ENCODE assay signal across 9 mouse cellular contexts in genomic region chr10:82876076-82876796, GRCm38 (mm10). TPM values are rescaled to one million over a fixed set of nuclear protein-coding genes. Genes with fewer than 3 reads are reported as not detected.
DNase-seq lines count a peak whose midpoint lies in the region; ATAC-seq and TF ChIP-seq lines count a peak whose summit lies in the region.
"Had no signal": no experiment of that assay in that cellular context is flagged by ENCODE, and none has a peak within 500 bp of the region (broad histone marks: within the 10 kb centered on the region; RNA-seq: fewer than 3 reads in every experiment).

No protein-coding gene starts in this region.

- no peaks in the 10 kb centered on the region for H3K4me1 ChIP-seq in cerebellum, adult 2 months (ENCODE audit: control insufficient read depth, insufficient read depth, low read length)
- peaks cover 19% of the 10 kb centered on the region for H3K4me1 ChIP-seq in liver, embryonic 12.5 days
- H3K4me1 ChIP-seq: lung, embryonic 15.5 days had no signal

- H3K4me2 ChIP-seq in liver, embryonic 12.5 days = no peak overlapping the region
- H3K4me2 ChIP-seq: lung, embryonic 15.5 days had no signal

- H3K9me3 ChIP-seq in liver, embryonic 12.5 days (replicated peaks) = no peaks in the 10 kb centered on the region
- H3K9me3 ChIP-seq: lung, embryonic 15.5 days had no signal

- H3K27ac ChIP-seq in cerebellum, adult 2 months (ENCODE audit: insufficient read depth, low read length) = no peak overlapping the region
- no peak overlapping the region for H3K27ac ChIP-seq in liver, embryonic 12.5 days
- H3K27ac ChIP-seq: lung, embryonic 15.5 days had no signal

- DNase-seq in cerebellum, adult 2 months = no peak
- no peak for DNase-seq in cerebellum, adult 9-10 months
- no peak for DNase-seq in liver
- peak; percentile 41 for DNase-seq in embryo, embryonic 10.5 days (ENCODE audit: low spot score)
- peak; percentile 62 for DNase-seq in lung, postnatal 10 days
- DNase-seq in ovary, adult 18-20 months (ENCODE audit: low spot score) = no peak
- DNase-seq in cerebellum, adult 11-12 months = no peak

- H3K9ac ChIP-seq in liver, embryonic 12.5 days = no peak overlapping the region
- H3K9ac ChIP-seq: lung, embryonic 15.5 days had no signal

- peaks cover 96% of the 10 kb centered on the region for H3K36me3 ChIP-seq in liver, embryonic 12.5 days

- peak; percentile 49; the same call in 1 of the 2 replicates for ATAC-seq in liver, embryonic 12.5 days

- no peak for TF ChIP-seq POLR2A in cerebellum, adult 2 months (IDR thresholded peaks at IDR 0.05; ENCODE audit: borderline replicate concordance, insufficient read depth, low read length)

- no peak overlapping the region for H3K4me3 ChIP-seq in cerebellum, adult 2 months (replicated peaks; ENCODE audit: insufficient read depth, low read depth, low read length)
- no peak overlapping the region for H3K4me3 ChIP-seq in liver, embryonic 12.5 days
- H3K4me3 ChIP-seq: lung, embryonic 15.5 days had no signal

- H3K27me3 ChIP-seq in cerebellum, adult 2 months (ENCODE audit: control insufficient read depth, insufficient read depth, low read length) = no peaks in the 10 kb centered on the region
- H3K27me3 ChIP-seq in liver, embryonic 12.5 days (replicated peaks) = no peaks in the 10 kb centered on the region
- H3K27me3 ChIP-seq: lung, embryonic 15.5 days had no signal

- WGBS in cerebellum, adult 2 months = 77% methylated on average over 16 of the region's 16 CpGs
- 84% methylated on average over 16 of the region's 16 CpGs for WGBS in liver, embryonic 12.5 days (ENCODE audit: insufficient replicate concordance)

- TF ChIP-seq CTCF in cerebellum, adult 2 months (IDR thresholded peaks at IDR 0.05; ENCODE audit: borderline replicate concordance, insufficient read depth, low read depth, low read length) = peak; percentile 30; the same call in 1 of the 2 replicates

RNA-seq across cellular contexts. Expression of gene Eid3, which starts 9.8 kb away (rescaled TPM):
- polyA plus RNA-seq in cerebellum, adult 2 months (2012; rRNA removed) = 0.90 and 1.0 TPM in 2 replicates
- polyA plus RNA-seq in liver, embryonic 12.5 days (2016; fragmentation: Nextera tagmentation; extraction: Ambion mirVana) = 0.19 and 0.39 TPM in 2 replicates

RNA-seq across cellular contexts. Expression of gene Txnrd1, which starts 42.5 kb away (rescaled TPM):
- polyA plus RNA-seq in cerebellum, adult 2 months (2012; rRNA removed) = 48.6 and 50.9 TPM in 2 replicates
- polyA plus RNA-seq in liver, embryonic 12.5 days (2016; fragmentation: Nextera tagmentation; extraction: Ambion mirVana) = 106 and 108 TPM in 2 replicates

Comparison
In these comparisons a context has a peak if more than half of its experiments do, and no peak if none do; other contexts are left out.
1. DNase-seq: peak in embryo, embryonic 10.5 days (single experiment) and lung, postnatal 10 days (single experiment); none in cerebellum, adult 2 months (0 of 2), cerebellum, adult 9-10 months (single experiment), liver (single experiment), ovary, adult 18-20 months (single experiment) and cerebellum, adult 11-12 months (single experiment).